Mouse (Mus musculus): Measurements from ENCODE around the gene Piga.

- no peak for TF ChIP-seq TAL1 (IDR thresholded peaks at IDR 0.05; ENCODE audit: low read length)
- TF ChIP-seq GATA1 (IDR thresholded peaks at IDR 0.05; ENCODE audit: low read length), result no peak
These were observed 11.0 kb downstream of the Piga start for GRCm38 (mm10) chrX:164430621-164431020.

Data from erythroblast, embryonic 14.5 days (primary cell).